Mouse (Mus musculus) heart, embryonic 14.5 days (tissue): ENCODE measurements around the gene Pla2r1. TPM values are rescaled to one million over a fixed set of nuclear protein-coding genes. Genes with fewer than 3 reads are reported as not detected.

Experiments
- ATAC-seq: fragments of 200-750 bp; cut with Nextera tagmentation; 2 replicates; pipeline ENCODE4 v1.8.0; 2017; ENCODE audit warnings: low read depth, moderate TSS enrichment; ENCODE audit not compliant: insufficient number of reproducible peaks, insufficient read depth, low FRiP score
- H3K27ac ChIP-seq, 2 experiments: fragments of 200-500 bp in 1 of 2; fragments of 300-500 bp in 1 of 2; sonication (generic) in 1 of 2; replicated peaks in 1 of 2; 2 replicates each; pipeline ENCODE4 v1.5.1; 2012 to 2014; ENCODE audit warnings: low read depth in 2 of 2, low read length in 2 of 2, control low read depth in 1 of 2, mild to moderate bottlenecking in 1 of 2, mixed read lengths in 1 of 2; ENCODE audit not compliant: control insufficient read depth in 1 of 2, insufficient read depth in 1 of 2
- H3K27me3 ChIP-seq: fragments of 300-500 bp; sonication (generic); 2 replicates; pipeline ENCODE4 v1.6.1; 2014; ENCODE audit warnings: mild to moderate bottlenecking, low read length, control low read depth; ENCODE audit not compliant: control insufficient read depth, insufficient read depth
- H3K36me3 ChIP-seq: fragments of 300-500 bp; sonication (generic); 2 replicates; pipeline ENCODE4 v1.6.1; 2014; ENCODE audit warnings: mild to moderate bottlenecking, control low read depth, low read length, mixed read lengths; ENCODE audit not compliant: control insufficient read depth, insufficient read depth
- H3K4me1 ChIP-seq, 2 experiments: fragments of 200-500 bp in 1 of 2; fragments of 300-500 bp in 1 of 2; sonication (generic) in 1 of 2; 2 replicates each; pipeline ENCODE4 v1.6.1; 2012 to 2014; ENCODE audit warnings: low read length in 2 of 2, control low read depth in 1 of 2, mixed read lengths in 1 of 2; ENCODE audit not compliant: control insufficient read depth in 2 of 2, insufficient read depth in 2 of 2
- H3K4me2 ChIP-seq: fragments of 300-500 bp; sonication (generic); 2 replicates; pipeline ENCODE4 v1.6.1; 2014; ENCODE audit warnings: mild to moderate bottlenecking, low read length
- H3K4me3 ChIP-seq, 2 experiments: fragments of 200-500 bp in 1 of 2; fragments of 300-500 bp in 1 of 2; sonication (generic) in 1 of 2; 2 replicates each; pipeline ENCODE4 v1.5.1; 2012 to 2014; ENCODE audit warnings: low read length in 2 of 2, mild to moderate bottlenecking in 2 of 2, control low read depth in 1 of 2, low read depth in 1 of 2, moderate library complexity in 1 of 2; ENCODE audit not compliant: control insufficient read depth in 1 of 2, insufficient read depth in 1 of 2
- H3K9ac ChIP-seq: fragments of 300-500 bp; sonication (generic); 2 replicates; pipeline ENCODE4 v1.6.1; 2014; ENCODE audit warnings: mild to moderate bottlenecking, low read length
- H3K9me3 ChIP-seq: fragments of 300-500 bp; sonication (generic); 2 replicates; pipeline ENCODE4 v1.6.1; 2016; ENCODE audit warnings: low read length, control low read depth; ENCODE audit not compliant: control insufficient read depth
- WGBS: fragments of 180-500 bp; shearing (Covaris S2); extraction: QIAGEN DNeasy Blood & Tissue Kit; methylation state at CpG from one replicate; pipeline ENCODE4 v1.1.7; 2014; 5-methylcytosine and 5-hydroxymethylcytosine counted together
- polyA plus RNA-seq: library from polyadenylated mRNA; unstranded; fragments of >200 nt; fragmentation: Nextera tagmentation; extraction: Ambion mirVana; gene quantifications from 2 replicates; pipeline ENCODE4 v1.2.1, GENCODE M21; 2014

The Pla2r1 gene
- polyA plus RNA-seq, 1 experiment from 2014 or later = 3.6 TPM

DNA sequence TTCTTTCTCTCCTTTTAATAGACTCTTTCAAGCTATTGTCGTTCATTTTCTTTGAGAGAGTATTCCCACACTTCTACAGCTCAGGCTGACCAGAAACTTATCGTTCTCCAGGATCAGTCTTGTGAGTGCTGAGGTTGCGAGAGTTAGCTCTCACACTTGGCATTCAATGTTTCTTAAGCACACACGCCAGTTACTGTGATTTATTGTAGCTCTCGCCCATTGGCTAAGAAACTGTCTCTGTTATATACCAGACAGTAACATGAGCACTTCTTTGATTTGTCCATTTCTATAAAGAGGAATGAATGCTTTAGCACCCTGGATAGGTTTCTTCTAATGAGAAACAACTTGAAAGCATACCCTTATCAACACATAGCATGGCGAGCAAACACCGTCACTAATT, 185.2 kb downstream of the Pla2r1 start:
- ATAC-seq = no peak
- WGBS = 80% methylated on average over 7 of the region's 7 CpGs
- H3K36me3 ChIP-seq = no peaks in the 10 kb centered on the region

More for the DNA sequence above, 185.2 kb downstream of the Pla2r1 start:
- no peaks in the 10 kb centered on the region for H3K9me3 ChIP-seq
- H3K4me1 ChIP-seq = peaks cover 6 to 15% of the 10 kb centered on the region in 2 experiments
- H3K4me2 ChIP-seq = no peak overlapping the region
- H3K4me3 ChIP-seq = no peak overlapping the region
- H3K27ac ChIP-seq = no peak overlapping the region
- no peak overlapping the region for H3K9ac ChIP-seq
- H3K27me3 ChIP-seq = no peaks in the 10 kb centered on the region

Other genes starting within 250 kb of the Pla2r1 start
- 1.6 and 1.8 TPM in 2 replicates for gene Ly75, start 170.0 kb downstream of the Pla2r1 start, polyA plus RNA-seq
- gene Itgb6, start 169.3 kb upstream of the Pla2r1 start, polyA plus RNA-seq = 0.32 and 0.41 TPM in 2 replicates